In genomic region chr15:80950055-80950454, GRCm38 (mm10) we compare ENCODE assay signal across 10 mouse cellular contexts. TPM values are rescaled to one million over a fixed set of nuclear protein-coding genes. Genes with fewer than 3 reads are reported as not detected.
DNase-seq lines count a peak whose midpoint lies in the region; ATAC-seq and TF ChIP-seq lines count a peak whose summit lies in the region.
"Had no signal": no experiment of that assay in that cellular context is flagged by ENCODE, and none has a peak within 500 bp of the region (broad histone marks: within the 10 kb centered on the region; RNA-seq: fewer than 3 reads in every experiment).

No protein-coding gene starts in this region.

- H3K9ac ChIP-seq in forebrain, postnatal 0 days = no peak overlapping the region
- peak overlapping the region; percentile 30; the same call in 1 of the 2 replicates for H3K9ac ChIP-seq in liver, embryonic 11.5 days (ENCODE audit: low read depth, low read length)
- no peak overlapping the region for H3K9ac ChIP-seq in embryonic facial prominence, embryonic 14.5 days (ENCODE audit: low read depth, low read length)
- no peak overlapping the region for H3K9ac ChIP-seq in liver, embryonic 16.5 days (ENCODE audit: low read depth, low read length)

- DNase-seq in forebrain, embryonic 10.5 days (ENCODE audit: extremely low spot score, low spot score) = no peak
- DNase-seq in forebrain, postnatal 0 days = no peak
- DNase-seq in liver, embryonic 11.5 days (ENCODE audit: low spot score) = no peak
- DNase-seq in liver = no peak
- no peak for DNase-seq in embryonic facial prominence, embryonic 14.5 days (ENCODE audit: low spot score)
- no peak for DNase-seq in c-Kit-positive CD71-positive TER-119-positive erythroid progenitor cells, embryonic 14.5 days (ENCODE audit: low spot score)
- DNase-seq in gastrocnemius, postnatal 10 days = no peak
- DNase-seq: cerebellum, adult 8-10 months; kidney, adult 9 months had no signal

- H3K4me1 ChIP-seq in forebrain, embryonic 10.5 days = peaks cover 14% of the 10 kb centered on the region
- H3K4me1 ChIP-seq in forebrain, postnatal 0 days (ENCODE audit: insufficient read depth) = peaks cover 4% of the 10 kb centered on the region; the same call in 1 of the 2 replicates
- peaks cover 12% of the 10 kb centered on the region for H3K4me1 ChIP-seq in liver, embryonic 11.5 days (replicated peaks; ENCODE audit: control insufficient read depth, insufficient read depth, low read length)
- H3K4me1 ChIP-seq in embryonic facial prominence, embryonic 14.5 days (ENCODE audit: control insufficient read depth, insufficient read depth, low read length) = peaks cover 7% of the 10 kb centered on the region; the same call in 1 of the 2 replicates
- H3K4me1 ChIP-seq in liver, embryonic 16.5 days (ENCODE audit: control insufficient read depth, low read depth, low read length) = peaks cover 15% of the 10 kb centered on the region

- no peaks in the 10 kb centered on the region for H3K27me3 ChIP-seq in forebrain, embryonic 10.5 days (ENCODE audit: poor library complexity, severe bottlenecking)
- H3K27me3 ChIP-seq in forebrain, postnatal 0 days (ENCODE audit: insufficient read depth, low read length) = no peaks in the 10 kb centered on the region
- H3K27me3 ChIP-seq in liver, embryonic 11.5 days (replicated peaks; ENCODE audit: control insufficient read depth, insufficient read depth, low read length) = no peaks in the 10 kb centered on the region
- H3K27me3 ChIP-seq in embryonic facial prominence, embryonic 14.5 days (replicated peaks; ENCODE audit: control insufficient read depth, insufficient read depth, low read length) = no peaks in the 10 kb centered on the region
- H3K27me3 ChIP-seq in liver, embryonic 16.5 days (ENCODE audit: control insufficient read depth, insufficient read depth, low read depth, low read length) = no peaks in the 10 kb centered on the region

- no peak overlapping the region for H3K27ac ChIP-seq in forebrain, embryonic 10.5 days
- no peak overlapping the region for H3K27ac ChIP-seq in forebrain, postnatal 0 days (ENCODE audit: low read depth, low read length)
- no peak overlapping the region for H3K27ac ChIP-seq in liver, embryonic 11.5 days (ENCODE audit: low read depth, low read length)
- H3K27ac ChIP-seq in embryonic facial prominence, embryonic 14.5 days (replicated peaks; ENCODE audit: low read depth, low read length) = no peak overlapping the region
- H3K27ac ChIP-seq in liver, embryonic 16.5 days (ENCODE audit: low read length) = no peak overlapping the region

- peak overlapping the region; percentile 75 for H3K4me3 ChIP-seq in forebrain, embryonic 10.5 days
- H3K4me3 ChIP-seq in forebrain, postnatal 0 days (ENCODE audit: low read depth, low read length) = no peak overlapping the region
- H3K4me3 ChIP-seq in liver, embryonic 11.5 days (ENCODE audit: low read depth, low read length) = peak overlapping the region; percentile 82
- H3K4me3 ChIP-seq in embryonic facial prominence, embryonic 14.5 days (ENCODE audit: low read depth, low read length) = no peak overlapping the region
- no peak overlapping the region for H3K4me3 ChIP-seq in liver, embryonic 16.5 days (ENCODE audit: low read depth, low read length)

- 92% methylated on average over 7 of the region's 7 CpGs for WGBS in forebrain, embryonic 10.5 days
- WGBS in forebrain, postnatal 0 days = 91% methylated on average over 7 of the region's 7 CpGs
- WGBS in liver, embryonic 11.5 days = 83% methylated on average over 7 of the region's 7 CpGs
- 88% methylated on average over 7 of the region's 7 CpGs for WGBS in embryonic facial prominence, embryonic 14.5 days
- WGBS in liver, embryonic 16.5 days (ENCODE audit: insufficient replicate concordance) = 73% methylated on average over 7 of the region's 7 CpGs

- no peaks in the 10 kb centered on the region for H3K9me3 ChIP-seq in forebrain, embryonic 10.5 days
- H3K9me3 ChIP-seq in forebrain, postnatal 0 days (ENCODE audit: low read length) = no peaks in the 10 kb centered on the region
- H3K9me3 ChIP-seq in liver, embryonic 11.5 days (ENCODE audit: control insufficient read depth, low read length) = no peaks in the 10 kb centered on the region
- H3K9me3 ChIP-seq in embryonic facial prominence, embryonic 14.5 days (ENCODE audit: control insufficient read depth, low read length) = no peaks in the 10 kb centered on the region
- no peaks in the 10 kb centered on the region for H3K9me3 ChIP-seq in liver, embryonic 16.5 days (replicated peaks; ENCODE audit: control insufficient read depth, low read length)

- H3K4me2 ChIP-seq in forebrain, postnatal 0 days (ENCODE audit: low read depth) = no peak overlapping the region
- H3K4me2 ChIP-seq in liver, embryonic 11.5 days = peak overlapping the region; percentile 71
- H3K4me2 ChIP-seq in embryonic facial prominence, embryonic 14.5 days (ENCODE audit: low read depth, low read length) = peak overlapping the region; percentile 76
- H3K4me2 ChIP-seq in liver, embryonic 16.5 days (ENCODE audit: low read depth, low read length) = peak overlapping the region; percentile 73; the same call in 1 of the 2 replicates

- H3K36me3 ChIP-seq in forebrain, embryonic 10.5 days (replicated peaks) = peaks cover 52% of the 10 kb centered on the region
- H3K36me3 ChIP-seq in forebrain, postnatal 0 days (ENCODE audit: insufficient read depth) = peaks cover 29% of the 10 kb centered on the region
- peaks cover 27% of the 10 kb centered on the region for H3K36me3 ChIP-seq in liver, embryonic 11.5 days (ENCODE audit: control insufficient read depth, insufficient read depth, low read length)
- H3K36me3 ChIP-seq in embryonic facial prominence, embryonic 14.5 days (ENCODE audit: control insufficient read depth, insufficient read depth, low read length) = peaks cover 36% of the 10 kb centered on the region
- H3K36me3 ChIP-seq in liver, embryonic 16.5 days (ENCODE audit: control insufficient read depth, insufficient read depth) = peaks cover 19% of the 10 kb centered on the region

- no peak for TF ChIP-seq CTCF in forebrain, postnatal 0 days (IDR thresholded peaks at IDR 0.05; ENCODE audit: low read depth)

- ATAC-seq in forebrain, postnatal 0 days = no peak
- ATAC-seq in liver, embryonic 11.5 days (replicated peaks; ENCODE audit: low FRiP score) = no peak
- ATAC-seq in embryonic facial prominence, embryonic 14.5 days (ENCODE audit: low read depth) = no peak
- no peak for ATAC-seq in liver, embryonic 16.5 days (ENCODE audit: low read depth)

RNA-seq across cellular contexts. Expression of gene Adsl, which starts 1.8 kb away (rescaled TPM):
- 236 and 244 TPM in 2 replicates for polyA plus RNA-seq in forebrain, embryonic 10.5 days (2016; fragmentation: Nextera tagmentation; extraction: Ambion mirVana)
- 80.3 and 82.2 TPM in 2 replicates for total RNA-seq in forebrain, postnatal 0 days (2014; rRNA removed)
- polyA plus RNA-seq in forebrain, postnatal 0 days (2015; fragmentation: Nextera tagmentation; extraction: Ambion mirVana) = 51.4 and 77.1 TPM in 2 replicates
- 256 and 262 TPM in 2 replicates for polyA plus RNA-seq in liver, embryonic 11.5 days (2014; fragmentation: Nextera tagmentation; extraction: Ambion mirVana)
- polyA plus RNA-seq in embryonic facial prominence, embryonic 14.5 days (2014; fragmentation: Nextera tagmentation; extraction: Ambion mirVana) = 99.5 and 111 TPM in 2 replicates
- 55.1 and 65.0 TPM in 2 replicates for polyA plus RNA-seq in liver, embryonic 16.5 days (2015; fragmentation: Nextera tagmentation; extraction: Ambion mirVana)
- 100 to 1,000 TPM; 157 to 182 TPM for total RNA-seq in gastrocnemius, postnatal 10 days (2021)

RNA-seq across cellular contexts. Expression of gene Sgsm3, which starts 27.5 kb away (rescaled TPM):
- 35.5 and 36.9 TPM in 2 replicates for polyA plus RNA-seq in forebrain, embryonic 10.5 days (2016; fragmentation: Nextera tagmentation; extraction: Ambion mirVana)
- total RNA-seq in forebrain, postnatal 0 days (2014; rRNA removed) = 68.7 and 78.9 TPM in 2 replicates
- 55.0 and 67.2 TPM in 2 replicates for polyA plus RNA-seq in forebrain, postnatal 0 days (2015; fragmentation: Nextera tagmentation; extraction: Ambion mirVana)
- polyA plus RNA-seq in liver, embryonic 11.5 days (2014; fragmentation: Nextera tagmentation; extraction: Ambion mirVana) = 28.5 and 28.8 TPM in 2 replicates
- polyA plus RNA-seq in embryonic facial prominence, embryonic 14.5 days (2014; fragmentation: Nextera tagmentation; extraction: Ambion mirVana) = 23.8 and 24.9 TPM in 2 replicates
- polyA plus RNA-seq in liver, embryonic 16.5 days (2015; fragmentation: Nextera tagmentation; extraction: Ambion mirVana) = 7.9 TPM in 2 replicates
- total RNA-seq in gastrocnemius, postnatal 10 days (2021) = 10 to 100 TPM; 10.6 to 13.6 TPM

Comparison
In these comparisons a context has a peak if more than half of its experiments do, and no peak if none do; other contexts are left out.
1. H3K4me3 ChIP-seq: peak in forebrain, embryonic 10.5 days (single experiment) and liver, embryonic 11.5 days (single experiment); none in forebrain, postnatal 0 days (single experiment), embryonic facial prominence, embryonic 14.5 days (single experiment) and liver, embryonic 16.5 days (single experiment).